Comparison of ENCODE assay signal across 7 mouse cellular contexts in genomic region chr16:58409825-58410224, GRCm38 (mm10). TPM values are rescaled to one million over a fixed set of nuclear protein-coding genes. Genes with fewer than 3 reads are reported as not detected.
DNase-seq lines count a peak whose midpoint lies in the region; ATAC-seq lines count a peak whose summit lies in the region.

No protein-coding gene starts in this region.

- H3K4me2 ChIP-seq in lung, embryonic 15.5 days: peak overlapping the region; percentile 64
- peak overlapping the region; percentile 78 for H3K4me2 ChIP-seq in forebrain, embryonic 13.5 days
- H3K4me2 ChIP-seq in limb, embryonic 13.5 days (replicated peaks): peak overlapping the region; percentile 75
- peak overlapping the region; percentile 71 for H3K4me2 ChIP-seq in stomach, embryonic 16.5 days (ENCODE audit: low read depth, low read length)

- DNase-seq in lung, postnatal 14 days: no peak
- no peak for DNase-seq in testis, postnatal 10 days (ENCODE audit: low spot score)
- DNase-seq in right cerebral cortex, postnatal 4 days: no peak

- no peak overlapping the region for H3K27ac ChIP-seq in lung, embryonic 15.5 days
- H3K27ac ChIP-seq in forebrain, embryonic 13.5 days: no peak overlapping the region
- H3K27ac ChIP-seq in limb, embryonic 13.5 days: no peak overlapping the region
- H3K27ac ChIP-seq in stomach, embryonic 16.5 days (ENCODE audit: low read length): no peak overlapping the region

- no peaks in the 10 kb centered on the region for H3K36me3 ChIP-seq in lung, embryonic 15.5 days
- no peaks in the 10 kb centered on the region for H3K36me3 ChIP-seq in forebrain, embryonic 13.5 days (ENCODE audit: poor library complexity, severe bottlenecking)
- H3K36me3 ChIP-seq in limb, embryonic 13.5 days: no peaks in the 10 kb centered on the region
- H3K36me3 ChIP-seq in stomach, embryonic 16.5 days (ENCODE audit: control insufficient read depth, insufficient read depth, low read length): no peaks in the 10 kb centered on the region

- H3K4me1 ChIP-seq in lung, embryonic 15.5 days: peaks cover 35% of the 10 kb centered on the region
- H3K4me1 ChIP-seq in forebrain, embryonic 13.5 days: peaks cover 22% of the 10 kb centered on the region
- peaks cover 19% of the 10 kb centered on the region for H3K4me1 ChIP-seq in limb, embryonic 13.5 days
- peaks cover 14% of the 10 kb centered on the region; the same call in 1 of the 2 replicates for H3K4me1 ChIP-seq in stomach, embryonic 16.5 days (ENCODE audit: control insufficient read depth, insufficient read depth, low read length)

- peak overlapping the region; percentile 87 for H3K4me3 ChIP-seq in lung, embryonic 15.5 days
- H3K4me3 ChIP-seq in forebrain, embryonic 13.5 days: peak overlapping the region; percentile 92
- peak overlapping the region; percentile 91 for H3K4me3 ChIP-seq in limb, embryonic 13.5 days
- peak overlapping the region; percentile 90 for H3K4me3 ChIP-seq in stomach, embryonic 16.5 days (replicated peaks; ENCODE audit: low read length)

- no peak for ATAC-seq in lung, embryonic 15.5 days (ENCODE audit: borderline replicate concordance, extremely low read depth, low FRiP score, low TSS enrichment)
- ATAC-seq in forebrain, embryonic 13.5 days: no peak
- ATAC-seq in limb, embryonic 13.5 days (ENCODE audit: low FRiP score, low read depth): no peak
- ATAC-seq in stomach, embryonic 16.5 days (ENCODE audit: insufficient read depth, low FRiP score): no peak

- H3K9ac ChIP-seq in lung, embryonic 15.5 days: peak overlapping the region; percentile 88
- peak overlapping the region; percentile 86 for H3K9ac ChIP-seq in forebrain, embryonic 13.5 days
- peak overlapping the region; percentile 89 for H3K9ac ChIP-seq in limb, embryonic 13.5 days
- peak overlapping the region; percentile 95 for H3K9ac ChIP-seq in stomach, embryonic 16.5 days (ENCODE audit: low read length)

- no peaks in the 10 kb centered on the region for H3K27me3 ChIP-seq in lung, embryonic 15.5 days
- no peaks in the 10 kb centered on the region for H3K27me3 ChIP-seq in forebrain, embryonic 13.5 days
- H3K27me3 ChIP-seq in limb, embryonic 13.5 days: no peaks in the 10 kb centered on the region
- H3K27me3 ChIP-seq in stomach, embryonic 16.5 days (ENCODE audit: control insufficient read depth, insufficient read depth, low read length): no peaks in the 10 kb centered on the region

- 22% methylated on average over 7 of the region's 7 CpGs for WGBS in lung, embryonic 15.5 days
- 46% methylated on average over 7 of the region's 7 CpGs for WGBS in forebrain, embryonic 13.5 days
- WGBS in limb, embryonic 13.5 days: 35% methylated on average over 7 of the region's 7 CpGs
- WGBS in stomach, embryonic 16.5 days: 31% methylated on average over 7 of the region's 7 CpGs

- H3K9me3 ChIP-seq in lung, embryonic 15.5 days: no peaks in the 10 kb centered on the region
- no peaks in the 10 kb centered on the region for H3K9me3 ChIP-seq in forebrain, embryonic 13.5 days (replicated peaks)
- no peaks in the 10 kb centered on the region for H3K9me3 ChIP-seq in limb, embryonic 13.5 days
- no peaks in the 10 kb centered on the region for H3K9me3 ChIP-seq in stomach, embryonic 16.5 days (replicated peaks; ENCODE audit: control insufficient read depth, low read length)

RNA-seq across cellular contexts. Expression of gene Dcbld2, which starts 1.6 kb away (rescaled TPM):
- polyA plus RNA-seq in lung, embryonic 15.5 days (2015; fragmentation: Nextera tagmentation; extraction: Ambion mirVana): 7.4 and 9.7 TPM in 2 replicates
- polyA plus RNA-seq in forebrain, embryonic 13.5 days (2015; fragmentation: Nextera tagmentation; extraction: Ambion mirVana): 5.4 and 6.1 TPM in 2 replicates
- polyA plus RNA-seq in limb, embryonic 13.5 days (2015; fragmentation: Nextera tagmentation; extraction: Ambion mirVana): 5.5 and 5.6 TPM in 2 replicates
- 4.7 and 5.9 TPM in 2 replicates for polyA plus RNA-seq in stomach, embryonic 16.5 days (2015; fragmentation: Nextera tagmentation; extraction: Ambion mirVana)
